Mouse (Mus musculus): ENCODE data around the gene Sowaha. TPM values are rescaled to one million over a fixed set of nuclear protein-coding genes. Genes with fewer than 3 reads are reported as not detected.

Gene Sowaha
- polyA plus RNA-seq, 2 experiments, result 0.16 to 0.30 TPM

GRCm38 (mm10) chr11:53453031-53453430 is 27.0 kb downstream of the Sowaha start:
- H3K4me2 ChIP-seq (replicated peaks; ENCODE audit: low read depth, low read length, severe bottlenecking), result no peak overlapping the region
- TF ChIP-seq POLR2A (IDR thresholded peaks at IDR 0.05; ENCODE audit: borderline replicate concordance, extremely low read depth, insufficient read depth, insufficient read length), result no peak
- no peak for ATAC-seq (ENCODE audit: low FRiP score, low read depth)
- 89% methylated on average over 5 of the region's 5 CpGs for WGBS
- peaks cover 7% of the 10 kb centered on the region; the same call in 1 of the 2 replicates for H3K4me1 ChIP-seq (ENCODE audit: control insufficient read depth, insufficient read depth, low read length)
- H3K27ac ChIP-seq (replicated peaks; ENCODE audit: low read depth, low read length), result no peak overlapping the region
- H3K9me3 ChIP-seq (ENCODE audit: control insufficient read depth, low read length), result no peaks in the 10 kb centered on the region
- no peak overlapping the region for H3K4me3 ChIP-seq (replicated peaks; ENCODE audit: low read length)
- H3K36me3 ChIP-seq (ENCODE audit: control insufficient read depth, insufficient read depth, low read length), result no peaks in the 10 kb centered on the region
- H3K27me3 ChIP-seq (ENCODE audit: control insufficient read depth, insufficient read depth, low read length), result no peaks in the 10 kb centered on the region
- no peak for DNase-seq (ENCODE audit: low spot score)
- no peak overlapping the region for H3K9ac ChIP-seq (ENCODE audit: low read depth, low read length, severe bottlenecking)

GRCm38 (mm10) chr11:53452396-53452795 is 27.7 kb downstream of the Sowaha start:
- no peak for TF ChIP-seq POLR2A (IDR thresholded peaks at IDR 0.05; ENCODE audit: borderline replicate concordance, extremely low read depth, insufficient read depth, insufficient read length)
- Histone ChIP-seq H3K9ac (ENCODE audit: low read depth, low read length, severe bottlenecking) (no peak overlapping the region), H3K4me1 (ENCODE audit: control insufficient read depth, insufficient read depth, low read length) (peaks cover 2% of the 10 kb centered on the region; the same call in 1 of the 2 replicates), H3K4me2 (replicated peaks; ENCODE audit: low read depth, low read length, severe bottlenecking) (no peak overlapping the region), H3K27me3 (ENCODE audit: control insufficient read depth, insufficient read depth, low read length) (no peaks in the 10 kb centered on the region), H3K4me3 (replicated peaks; ENCODE audit: low read length) (no peak overlapping the region), H3K27ac (replicated peaks; ENCODE audit: low read depth, low read length) (no peak overlapping the region), H3K36me3 (ENCODE audit: control insufficient read depth, insufficient read depth, low read length) (no peaks in the 10 kb centered on the region), H3K9me3 (ENCODE audit: control insufficient read depth, low read length) (no peaks in the 10 kb centered on the region)
- DNase-seq (ENCODE audit: low spot score) (no peak), ATAC-seq (ENCODE audit: low FRiP score, low read depth) (no peak)
- WGBS, result 90% methylated on average over 9 of the region's 9 CpGs

GRCm38 (mm10) chr11:53451361-53451760 is 28.7 kb downstream of the Sowaha start:
- Histone ChIP-seq H3K4me3 (replicated peaks; ENCODE audit: low read length) (no peak overlapping the region), H3K27ac (replicated peaks; ENCODE audit: low read depth, low read length) (no peak overlapping the region), H3K36me3 (ENCODE audit: control insufficient read depth, insufficient read depth, low read length) (no peaks in the 10 kb centered on the region), H3K4me1 (ENCODE audit: control insufficient read depth, insufficient read depth, low read length) (no peaks in the 10 kb centered on the region), H3K9ac (ENCODE audit: low read depth, low read length, severe bottlenecking) (no peak overlapping the region), H3K27me3 (ENCODE audit: control insufficient read depth, insufficient read depth, low read length) (no peaks in the 10 kb centered on the region), H3K9me3 (ENCODE audit: control insufficient read depth, low read length) (no peaks in the 10 kb centered on the region), H3K4me2 (replicated peaks; ENCODE audit: low read depth, low read length, severe bottlenecking) (no peak overlapping the region)
- no peak for TF ChIP-seq POLR2A (IDR thresholded peaks at IDR 0.05; ENCODE audit: borderline replicate concordance, extremely low read depth, insufficient read depth, insufficient read length)
- DNase-seq (ENCODE audit: low spot score), result no peak
- WGBS, result 43% methylated on average over 2 of the region's 2 CpGs
- ATAC-seq (ENCODE audit: low FRiP score, low read depth), result no peak

GRCm38 (mm10) chr11:53450070-53450705 is 29.9 kb downstream of the Sowaha start:
- H3K4me2 ChIP-seq (replicated peaks; ENCODE audit: low read depth, low read length, severe bottlenecking), result no peak overlapping the region
- DNase-seq (ENCODE audit: low spot score) (no peak), ATAC-seq (ENCODE audit: low FRiP score, low read depth) (no peak)
- H3K9ac ChIP-seq (ENCODE audit: low read depth, low read length, severe bottlenecking), result no peak overlapping the region
- H3K4me3 ChIP-seq (replicated peaks; ENCODE audit: low read length), result no peak overlapping the region
- no peaks in the 10 kb centered on the region for H3K36me3 ChIP-seq (ENCODE audit: control insufficient read depth, insufficient read depth, low read length)
- no peaks in the 10 kb centered on the region for H3K4me1 ChIP-seq (ENCODE audit: control insufficient read depth, insufficient read depth, low read length)
- H3K27ac ChIP-seq (replicated peaks; ENCODE audit: low read depth, low read length), result no peak overlapping the region
- no peaks in the 10 kb centered on the region for H3K27me3 ChIP-seq (ENCODE audit: control insufficient read depth, insufficient read depth, low read length)
- WGBS, result 29% methylated on average over 15 of the region's 15 CpGs
- no peak for TF ChIP-seq POLR2A (IDR thresholded peaks at IDR 0.05; ENCODE audit: borderline replicate concordance, extremely low read depth, insufficient read depth, insufficient read length)
- no peaks in the 10 kb centered on the region for H3K9me3 ChIP-seq (ENCODE audit: control insufficient read depth, low read length)

- ATAC-seq (ENCODE audit: low FRiP score, low read depth) (no peak), DNase-seq (ENCODE audit: low spot score) (no peak)
- H3K27me3 ChIP-seq (ENCODE audit: control insufficient read depth, insufficient read depth, low read length), result no peaks in the 10 kb centered on the region
- H3K9me3 ChIP-seq (ENCODE audit: control insufficient read depth, low read length), result no peaks in the 10 kb centered on the region
- H3K27ac ChIP-seq (replicated peaks; ENCODE audit: low read depth, low read length), result no peak overlapping the region
- H3K36me3 ChIP-seq (ENCODE audit: control insufficient read depth, insufficient read depth, low read length), result no peaks in the 10 kb centered on the region
- H3K4me3 ChIP-seq (replicated peaks; ENCODE audit: low read length), result no peak overlapping the region
- H3K4me2 ChIP-seq (replicated peaks; ENCODE audit: low read depth, low read length, severe bottlenecking), result no peak overlapping the region
- no peak overlapping the region for H3K9ac ChIP-seq (ENCODE audit: low read depth, low read length, severe bottlenecking)
- no peak for TF ChIP-seq POLR2A (IDR thresholded peaks at IDR 0.05; ENCODE audit: borderline replicate concordance, extremely low read depth, insufficient read depth, insufficient read length)
- 87% methylated on average over 1 of the region's 1 CpGs for WGBS
- H3K4me1 ChIP-seq (ENCODE audit: control insufficient read depth, insufficient read depth, low read length), result no peaks in the 10 kb centered on the region
Measured at GRCm38 (mm10) chr11:53448529-53448928, 31.5 kb downstream of the Sowaha start.
